Comparison of ENCODE assay signal across 23 mouse cellular contexts in genomic region chr8:124106328-124107195, GRCm38 (mm10).
A peak's percentile ranks its signal among the peaks of the same experiment; 100 is the strongest.
DNase-seq lines count a peak whose midpoint lies in the region; ATAC-seq lines count a peak whose summit lies in the region.
"Had no signal": no experiment of that assay in that cellular context is flagged by ENCODE, and none has a peak within 500 bp of the region (broad histone marks: within the 10 kb centered on the region; RNA-seq: fewer than 3 reads in every experiment).

No protein-coding gene starts in this region.

- 59% methylated on average over 7 of the region's 7 CpGs for WGBS in heart, embryonic 13.5 days
- 88% methylated on average over 7 of the region's 7 CpGs for WGBS in neural tube, embryonic 11.5 days
- WGBS in neural tube, embryonic 15.5 days = 86% methylated on average over 7 of the region's 7 CpGs
- 51% methylated on average over 7 of the region's 7 CpGs for WGBS in lung, embryonic 15.5 days
- 88% methylated on average over 7 of the region's 7 CpGs for WGBS in embryonic facial prominence, embryonic 10.5 days

- H3K4me2 ChIP-seq in heart, embryonic 13.5 days = no peak overlapping the region
- H3K4me2 ChIP-seq in neural tube, embryonic 11.5 days (ENCODE audit: low read depth) = no peak overlapping the region
- H3K4me2 ChIP-seq in neural tube, embryonic 15.5 days = no peak overlapping the region
- no peak overlapping the region for H3K4me2 ChIP-seq in lung, embryonic 15.5 days
- H3K4me2 ChIP-seq: forebrain, embryonic 12.5 days; hindbrain, embryonic 15.5 days; limb, embryonic 13.5 days; liver, embryonic 13.5 days; midbrain, embryonic 13.5 days had no signal

- DNase-seq in heart, postnatal 4 days = no peak
- DNase-seq in neural tube, embryonic 11.5 days (ENCODE audit: low spot score) = peak; percentile 1
- peak; percentile 17 to 66 for DNase-seq in lung, postnatal 4 days
- no peak for DNase-seq in embryonic facial prominence, embryonic 10.5 days (ENCODE audit: low spot score)
- DNase-seq: adrenal gland, postnatal 25 days; cerebellum, adult 11-12 months; cerebellum, postnatal 36 days; gastrocnemius, postnatal 14 days; kidney, postnatal 4 days; layer of hippocampus, adult 9-11 months; liver, embryonic 13.5 days; right cerebral cortex, postnatal 25 days; thymus, adult 18-20 months had no signal

- H3K4me1 ChIP-seq in heart, embryonic 13.5 days = peaks cover 22% of the 10 kb centered on the region
- H3K4me1 ChIP-seq in neural tube, embryonic 11.5 days (ENCODE audit: control insufficient read depth, insufficient read depth, low read length) = no peaks in the 10 kb centered on the region
- 0 out of 2 replicates have a peak, but pooled peaks cover 2% of the 10 kb centered on the region for H3K4me1 ChIP-seq in neural tube, embryonic 15.5 days
- H3K4me1 ChIP-seq in lung, embryonic 15.5 days = peaks cover 10% of the 10 kb centered on the region; the same call in 1 of the 2 replicates
- H3K4me1 ChIP-seq in embryonic facial prominence, embryonic 10.5 days = peaks cover 13% of the 10 kb centered on the region; the same call in 1 of the 2 replicates
- H3K4me1 ChIP-seq: forebrain, embryonic 12.5 days; hindbrain, embryonic 15.5 days; liver, embryonic 13.5 days had no signal

- ATAC-seq in heart, embryonic 13.5 days (ENCODE audit: extremely low read depth, insufficient number of reproducible peaks, low FRiP score, low TSS enrichment) = no peak
- no peak for ATAC-seq in neural tube, embryonic 11.5 days (ENCODE audit: insufficient read depth, low FRiP score, low TSS enrichment)
- no peak for ATAC-seq in neural tube, embryonic 15.5 days (ENCODE audit: low FRiP score)
- peak; percentile 55 for ATAC-seq in lung, embryonic 15.5 days (ENCODE audit: borderline replicate concordance, extremely low read depth, low FRiP score, low TSS enrichment)
- ATAC-seq in frontal cortex, adult (ENCODE audit: low TSS enrichment) = no peak
- ATAC-seq: activated CD4-positive, CD25-positive, alpha-beta regulatory T cell, adult 4 months; intestine, embryonic 16.5 days; midbrain, embryonic 13.5 days had no signal

- H3K9me3 ChIP-seq in heart, embryonic 13.5 days = no peaks in the 10 kb centered on the region
- no peaks in the 10 kb centered on the region for H3K9me3 ChIP-seq in neural tube, embryonic 11.5 days (ENCODE audit: control insufficient read depth, low read length)
- H3K9me3 ChIP-seq in neural tube, embryonic 15.5 days (replicated peaks) = no peaks in the 10 kb centered on the region
- H3K9me3 ChIP-seq in lung, embryonic 15.5 days = no peaks in the 10 kb centered on the region
- no peaks in the 10 kb centered on the region for H3K9me3 ChIP-seq in embryonic facial prominence, embryonic 10.5 days
- H3K9me3 ChIP-seq: forebrain, embryonic 12.5 days; hindbrain, embryonic 15.5 days; limb, embryonic 13.5 days; liver, embryonic 13.5 days; midbrain, embryonic 13.5 days had no signal

- H3K9ac ChIP-seq in heart, embryonic 13.5 days = no peak overlapping the region
- H3K9ac ChIP-seq in neural tube, embryonic 11.5 days (ENCODE audit: low read length) = no peak overlapping the region
- no peak overlapping the region for H3K9ac ChIP-seq in neural tube, embryonic 15.5 days (replicated peaks)
- no peak overlapping the region for H3K9ac ChIP-seq in lung, embryonic 15.5 days
- H3K9ac ChIP-seq: forebrain, embryonic 12.5 days; hindbrain, embryonic 15.5 days; limb, embryonic 13.5 days; liver, embryonic 13.5 days; midbrain, embryonic 13.5 days had no signal

- H3K27ac ChIP-seq in heart, embryonic 13.5 days (replicated peaks) = peak overlapping the region; percentile 54
- H3K27ac ChIP-seq in neural tube, embryonic 11.5 days (ENCODE audit: low read depth, low read length) = no peak overlapping the region
- H3K27ac ChIP-seq in neural tube, embryonic 15.5 days (replicated peaks) = no peak overlapping the region
- no peak overlapping the region for H3K27ac ChIP-seq in lung, embryonic 15.5 days
- H3K27ac ChIP-seq in embryonic facial prominence, embryonic 10.5 days (replicated peaks) = no peak overlapping the region
- H3K27ac ChIP-seq: forebrain, embryonic 12.5 days; hindbrain, embryonic 15.5 days; limb, embryonic 13.5 days; liver, embryonic 13.5 days; midbrain, embryonic 13.5 days had no signal

- no peaks in the 10 kb centered on the region for H3K36me3 ChIP-seq in heart, embryonic 13.5 days
- H3K36me3 ChIP-seq in neural tube, embryonic 11.5 days (ENCODE audit: control insufficient read depth, insufficient read depth, low read length) = no peaks in the 10 kb centered on the region
- no peaks in the 10 kb centered on the region for H3K36me3 ChIP-seq in neural tube, embryonic 15.5 days
- H3K36me3 ChIP-seq in lung, embryonic 15.5 days = no peaks in the 10 kb centered on the region
- no peaks in the 10 kb centered on the region for H3K36me3 ChIP-seq in embryonic facial prominence, embryonic 10.5 days (replicated peaks)
- H3K36me3 ChIP-seq: forebrain, embryonic 12.5 days; hindbrain, embryonic 15.5 days; limb, embryonic 13.5 days; liver, embryonic 13.5 days; midbrain, embryonic 13.5 days had no signal

- peaks cover 25% of the 10 kb centered on the region for H3K27me3 ChIP-seq in heart, embryonic 13.5 days (replicated peaks)
- H3K27me3 ChIP-seq in neural tube, embryonic 11.5 days (ENCODE audit: control insufficient read depth, insufficient read depth, low read length) = no peaks in the 10 kb centered on the region
- no peaks in the 10 kb centered on the region for H3K27me3 ChIP-seq in neural tube, embryonic 15.5 days (replicated peaks)
- no peaks in the 10 kb centered on the region for H3K27me3 ChIP-seq in lung, embryonic 15.5 days
- H3K27me3 ChIP-seq in embryonic facial prominence, embryonic 10.5 days (replicated peaks; ENCODE audit: low read depth, poor library complexity, severe bottlenecking) = no peaks in the 10 kb centered on the region
- H3K27me3 ChIP-seq: forebrain, embryonic 12.5 days; hindbrain, embryonic 15.5 days; limb, embryonic 13.5 days; liver, embryonic 13.5 days; midbrain, embryonic 13.5 days had no signal

- H3K4me3 ChIP-seq in heart, embryonic 13.5 days = no peak overlapping the region
- no peak overlapping the region for H3K4me3 ChIP-seq in neural tube, embryonic 11.5 days (ENCODE audit: low read depth, low read length)
- no peak overlapping the region for H3K4me3 ChIP-seq in neural tube, embryonic 15.5 days (replicated peaks)
- H3K4me3 ChIP-seq in lung, embryonic 15.5 days = no peak overlapping the region
- no peak overlapping the region for H3K4me3 ChIP-seq in embryonic facial prominence, embryonic 10.5 days
- H3K4me3 ChIP-seq: forebrain, embryonic 12.5 days; hindbrain, embryonic 15.5 days; limb, embryonic 13.5 days; liver, embryonic 13.5 days; midbrain, embryonic 13.5 days had no signal

Comparison
In these comparisons a context has a peak if more than half of its experiments do, and no peak if none do; other contexts are left out.
1. DNase-seq: peak in neural tube, embryonic 11.5 days (single experiment) and lung, postnatal 4 days (2 of 2); none in heart, postnatal 4 days (single experiment) and embryonic facial prominence, embryonic 10.5 days (single experiment).